Mouse (Mus musculus) kidney, adult 9 months (tissue): ENCODE measurements around the gene Gm6034.
"Not testable (repeated sequence)": the region's sequence is repeated elsewhere in the genome, so short reads cannot be mapped to it uniquely, and the experiment has no call there.

ENCODE experiments used
- DNase-seq: peaks from one replicate; pipeline ENCODE4 v3.0.0; 2022

Gm6034 gene

DNA sequence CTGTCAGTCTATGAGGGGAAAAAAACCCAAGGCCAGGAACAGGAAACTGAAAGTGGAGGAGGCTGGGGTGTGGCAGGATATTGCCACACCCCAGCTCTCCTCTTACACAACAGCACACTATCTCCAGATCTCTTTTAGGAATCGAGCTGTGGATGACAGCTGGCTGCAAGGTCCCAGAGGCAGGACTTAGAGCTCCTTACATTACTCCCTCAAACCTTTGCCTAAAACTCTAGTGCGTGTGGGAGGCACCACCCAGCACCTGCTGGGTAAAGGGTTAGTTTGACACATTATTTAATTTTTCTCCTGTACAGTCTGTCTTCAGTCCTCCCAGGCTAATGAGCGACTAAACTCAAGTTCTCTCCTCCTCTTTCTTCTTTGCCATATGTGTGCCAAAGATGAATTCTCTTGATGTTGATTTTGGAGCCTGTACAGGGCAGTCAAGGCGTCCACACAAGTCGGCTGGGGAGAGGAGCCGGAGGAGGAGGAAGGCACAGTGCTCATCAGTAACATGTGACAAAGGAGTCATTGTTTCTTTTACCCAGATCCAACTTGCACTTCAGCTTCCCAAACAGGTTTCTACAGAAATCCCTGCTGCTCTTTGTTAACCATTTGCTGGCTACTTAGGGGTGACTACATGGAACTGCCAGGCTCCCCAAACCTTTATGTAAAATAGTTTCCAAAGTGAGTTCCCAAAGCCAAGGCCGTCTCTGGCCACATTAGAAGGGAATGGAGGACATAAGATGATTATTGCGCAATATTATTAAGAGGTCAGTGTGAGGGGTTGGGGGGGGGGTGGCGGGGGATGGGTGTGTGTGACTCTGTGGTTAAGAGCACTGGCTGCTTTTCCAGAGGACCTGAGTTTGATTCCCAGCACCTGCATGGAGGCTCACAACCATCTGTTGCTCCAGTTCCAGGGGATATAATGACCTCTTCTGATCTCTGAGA is 18.8 kb upstream of the Gm6034 start:
- DNase-seq = no peak

DNA sequence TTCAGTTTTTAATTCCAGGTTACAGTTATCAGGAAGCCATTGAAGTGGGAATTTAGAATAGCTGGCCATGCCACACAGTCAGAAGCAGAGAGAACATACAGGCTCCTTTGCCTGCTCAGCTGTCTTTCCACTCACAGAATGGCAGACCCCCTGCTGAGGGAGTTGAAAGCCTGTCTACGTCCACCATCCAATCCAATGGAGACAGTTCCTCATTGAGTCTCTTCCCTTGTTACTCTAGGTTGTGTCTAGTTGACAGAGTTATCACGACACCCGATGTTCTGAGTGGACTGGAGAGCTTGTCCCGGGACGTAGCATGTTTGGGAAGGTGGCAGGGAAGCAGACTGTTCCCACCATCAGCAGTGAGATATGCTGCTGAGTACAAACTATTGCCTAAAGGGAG is 17.6 kb upstream of the Gm6034 start:
- no peak for DNase-seq

DNA sequence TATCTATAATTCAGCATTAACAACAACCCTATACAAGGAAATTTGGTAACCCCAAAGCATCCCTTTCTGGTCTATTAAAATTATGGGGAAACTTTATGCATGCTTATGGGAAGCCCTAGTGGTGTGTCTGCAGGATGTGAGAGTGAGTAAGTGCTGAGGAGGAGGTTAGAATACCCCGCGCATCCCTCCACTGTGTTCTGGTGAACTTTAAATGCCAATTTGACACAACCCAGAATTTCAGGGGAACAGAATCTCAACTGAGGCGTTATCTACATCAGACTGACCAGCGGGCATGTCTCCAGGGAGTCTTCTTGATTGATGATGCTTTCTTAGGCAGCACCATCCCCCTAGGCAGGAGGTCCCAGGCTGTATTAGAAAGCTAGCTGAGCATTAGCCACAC is 16.9 kb upstream of the Gm6034 start:
- no peak for DNase-seq

DNA sequence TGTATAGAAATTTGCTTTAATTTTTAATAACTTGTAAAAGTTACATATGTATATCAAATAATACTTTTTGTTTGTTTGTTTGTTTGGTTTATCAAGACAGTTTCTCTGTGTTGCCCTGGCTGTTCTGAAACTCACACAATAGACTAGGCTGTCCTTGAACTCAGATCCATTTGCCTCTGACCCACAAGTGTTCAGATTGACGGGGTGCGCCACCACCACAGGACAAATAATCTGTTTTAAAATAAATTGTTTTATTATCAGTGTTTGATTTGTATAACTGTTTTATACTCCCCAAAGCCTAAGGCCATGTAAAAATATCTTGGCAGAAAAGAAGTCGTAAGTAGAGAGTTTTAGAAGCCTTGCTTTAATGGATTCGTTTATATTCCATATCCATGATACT is 15.1 kb upstream of the Gm6034 start:
- DNase-seq = no peak

DNA sequence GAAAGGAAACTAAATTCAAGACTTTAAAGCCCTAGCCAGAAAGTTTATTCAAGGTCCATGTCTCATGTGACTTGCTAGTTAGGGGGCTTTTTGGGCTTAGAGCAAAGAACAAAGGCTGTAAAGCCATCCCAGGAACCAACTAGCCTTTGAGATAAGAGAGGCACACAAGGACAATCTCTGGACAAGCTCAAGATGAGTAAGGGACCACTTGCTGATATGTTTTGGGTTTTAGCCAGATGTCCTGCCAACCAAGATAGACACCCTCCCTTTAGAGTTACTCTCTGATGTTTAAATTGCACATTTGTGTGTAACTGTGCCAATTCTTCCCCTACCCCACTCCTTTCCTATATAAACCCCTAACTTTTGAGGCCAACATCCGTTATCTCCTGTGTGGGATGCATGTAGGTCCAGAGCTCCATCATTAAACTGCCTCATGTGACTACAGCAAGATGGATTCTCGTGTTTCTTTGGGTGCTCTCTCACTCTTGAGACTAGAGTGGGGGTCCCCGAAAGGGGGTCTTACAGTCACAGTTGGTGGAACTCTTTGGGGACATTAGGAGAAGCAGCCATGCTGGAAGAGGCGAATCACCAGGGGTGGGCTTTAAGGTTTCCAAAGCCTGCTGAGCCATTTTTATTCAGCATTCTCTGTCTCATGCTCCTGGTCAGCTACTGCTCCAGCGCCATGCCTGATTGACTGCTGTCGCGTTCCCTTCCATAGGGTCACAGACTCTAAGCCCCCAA is 13.7 kb upstream of the Gm6034 start:
- DNase-seq = no peak

DNA sequence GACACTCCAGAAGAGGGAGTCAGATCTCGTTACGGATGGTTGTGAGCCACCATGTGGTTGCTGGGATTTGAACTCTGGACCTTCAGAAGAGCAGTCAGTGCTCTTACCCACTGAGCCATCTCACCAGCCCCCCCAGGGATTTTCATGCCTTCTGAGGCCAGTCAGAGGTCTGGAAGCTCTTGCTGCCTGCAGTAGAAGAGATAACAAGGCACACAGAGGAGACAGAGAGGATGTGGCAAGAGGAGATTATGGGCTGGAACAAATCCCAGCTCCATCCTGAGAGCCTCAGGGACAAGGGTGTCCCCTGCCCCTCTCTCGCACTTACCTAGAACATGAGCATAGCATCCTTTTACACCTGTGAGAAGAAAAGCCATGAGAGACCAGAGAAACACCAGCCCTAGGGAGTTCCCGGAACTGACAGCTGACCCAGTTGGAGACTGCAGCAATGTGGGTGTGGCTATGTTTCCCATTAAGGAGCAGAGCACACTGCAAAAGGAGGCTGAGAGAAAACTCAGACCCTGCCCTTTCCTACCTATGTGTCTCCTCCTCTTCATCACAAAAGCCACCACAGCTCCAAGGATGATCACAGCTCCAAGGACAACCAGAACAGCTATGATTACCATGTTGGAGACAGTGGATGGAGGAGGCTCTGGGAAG is 12.6 kb upstream of the Gm6034 start:
- not testable (repeated sequence) for DNase-seq

DNA sequence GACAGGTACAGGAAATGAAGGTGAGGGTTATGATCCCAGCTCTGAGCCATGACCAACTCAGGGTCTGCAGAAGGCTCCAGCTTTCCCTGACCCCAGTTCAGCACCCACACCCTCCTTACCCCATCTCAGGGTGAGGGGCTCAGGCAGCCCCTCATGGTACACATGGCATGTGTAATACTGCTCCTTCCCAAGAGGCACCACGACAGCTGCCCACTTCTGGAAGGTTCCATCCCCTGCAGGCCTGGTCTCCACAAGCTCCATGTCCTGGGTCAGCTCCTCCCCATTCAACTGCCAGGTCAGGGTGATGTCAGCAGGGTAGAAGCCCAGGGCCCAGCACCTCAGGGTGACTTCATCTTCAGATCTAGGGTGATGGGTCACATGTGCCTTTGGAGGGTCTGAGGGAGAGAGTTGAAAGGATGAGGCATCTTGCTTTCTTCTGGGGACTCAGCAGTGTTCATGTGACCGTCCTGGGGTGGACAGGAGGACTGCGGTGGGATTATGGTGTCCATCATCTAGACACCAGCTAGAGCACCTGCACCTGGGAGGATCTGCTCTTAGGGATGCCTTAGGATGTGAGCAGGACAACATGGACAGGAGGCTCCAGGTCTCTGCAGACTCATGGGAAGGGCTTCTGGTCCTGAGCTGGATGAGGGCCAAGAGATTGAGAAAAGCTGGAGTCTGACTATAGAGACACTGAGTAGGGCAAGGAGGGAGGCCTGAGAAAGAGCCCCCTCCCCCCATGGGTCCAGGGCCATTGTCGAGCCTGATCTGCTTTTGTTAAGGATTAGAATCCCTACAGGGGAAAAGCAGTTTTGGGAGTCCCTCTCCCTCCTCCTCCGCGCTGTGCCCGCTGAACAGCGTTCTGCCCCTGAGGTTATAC is 11.8 kb upstream of the Gm6034 start:
- DNase-seq = not testable (repeated sequence)

DNA sequence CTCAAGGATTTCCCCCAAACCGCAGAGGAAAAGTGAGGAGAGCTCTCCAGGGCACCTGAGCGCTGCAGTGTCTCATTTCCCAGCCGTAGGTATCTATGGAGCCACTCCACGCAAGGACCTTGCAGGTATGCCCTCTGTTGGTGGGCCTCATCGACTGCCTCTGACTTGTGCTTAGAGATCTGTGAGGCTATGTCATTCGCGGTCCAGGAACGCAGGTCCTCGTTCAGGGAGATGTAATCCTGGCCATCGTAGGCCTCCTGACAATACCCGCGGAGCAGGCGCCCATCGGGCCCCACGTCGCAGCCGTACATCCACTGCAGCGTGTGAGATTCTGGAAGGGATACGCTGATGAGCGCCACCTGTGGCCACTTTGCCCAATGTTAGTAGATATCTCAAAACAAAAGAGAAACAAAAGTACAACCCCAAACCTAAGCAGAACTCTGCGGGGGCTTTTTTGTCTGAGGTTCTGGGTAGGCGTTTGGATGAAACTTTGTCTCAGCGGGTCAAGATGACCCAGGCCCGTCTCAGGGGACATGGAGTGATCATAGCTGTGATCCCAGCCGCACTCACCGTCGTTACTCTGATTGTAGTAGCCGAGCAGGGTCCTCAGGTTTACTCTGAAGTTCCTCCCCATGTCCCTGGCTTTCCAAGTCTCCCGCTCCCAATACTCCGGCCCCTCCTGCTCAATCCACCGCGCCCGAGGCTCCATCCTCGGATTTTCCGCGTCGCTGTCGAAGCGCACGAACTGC is 11.0 kb upstream of the Gm6034 start:
- DNase-seq = peak; percentile 79

DNA sequence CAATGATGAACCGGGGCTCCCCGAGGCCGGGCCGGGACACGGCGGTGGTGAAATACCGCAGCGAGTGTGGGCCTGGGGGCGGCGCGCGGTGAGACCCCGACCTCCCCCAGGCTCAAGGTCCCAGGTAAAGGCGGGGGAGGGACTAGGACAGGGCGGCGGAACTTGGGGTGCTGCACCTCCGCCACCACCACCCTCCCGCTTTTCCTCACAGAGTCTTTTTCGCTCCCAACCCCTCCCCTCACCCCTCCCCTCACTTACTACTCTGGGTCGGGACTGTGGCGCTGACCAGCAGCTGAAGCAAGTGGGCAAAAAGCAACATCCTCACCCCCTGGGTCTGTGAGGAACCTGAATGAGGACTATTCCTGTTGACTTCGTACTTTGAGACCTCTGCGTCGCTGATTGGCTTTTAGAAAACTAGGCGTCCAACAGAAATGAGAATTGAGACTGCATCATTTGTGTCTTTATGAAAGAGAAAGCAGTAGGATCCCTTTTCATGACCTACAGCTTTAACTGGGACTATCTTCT is 10.3 kb upstream of the Gm6034 start, which contains the start of gene H2-T23:
TSS of gene H2-T23 (minus strand) at position 505 of the 525 bp plus-strand sequence.
- peak; percentile 88 for DNase-seq

DNA sequence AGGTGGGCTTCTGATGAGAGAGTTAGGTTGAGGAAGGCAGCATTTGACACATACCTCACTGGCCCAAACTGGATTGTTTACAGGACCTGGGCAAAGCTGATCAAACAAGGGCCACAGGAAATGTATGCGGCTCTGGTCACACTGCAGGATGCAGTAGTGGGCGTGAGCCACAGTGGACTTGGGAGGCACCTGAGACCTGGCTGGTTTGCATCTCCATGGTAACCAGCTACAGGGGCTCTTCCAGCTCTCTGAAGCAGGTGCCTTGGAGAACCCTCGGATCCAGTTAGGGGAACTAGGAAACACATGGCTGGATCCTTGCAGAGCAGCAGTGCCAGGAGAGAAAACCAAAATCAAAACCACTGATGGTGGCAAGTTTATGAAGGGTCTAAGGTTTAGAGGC is 8.2 kb upstream of the Gm6034 start:
- not testable (repeated sequence) for DNase-seq

DNA sequence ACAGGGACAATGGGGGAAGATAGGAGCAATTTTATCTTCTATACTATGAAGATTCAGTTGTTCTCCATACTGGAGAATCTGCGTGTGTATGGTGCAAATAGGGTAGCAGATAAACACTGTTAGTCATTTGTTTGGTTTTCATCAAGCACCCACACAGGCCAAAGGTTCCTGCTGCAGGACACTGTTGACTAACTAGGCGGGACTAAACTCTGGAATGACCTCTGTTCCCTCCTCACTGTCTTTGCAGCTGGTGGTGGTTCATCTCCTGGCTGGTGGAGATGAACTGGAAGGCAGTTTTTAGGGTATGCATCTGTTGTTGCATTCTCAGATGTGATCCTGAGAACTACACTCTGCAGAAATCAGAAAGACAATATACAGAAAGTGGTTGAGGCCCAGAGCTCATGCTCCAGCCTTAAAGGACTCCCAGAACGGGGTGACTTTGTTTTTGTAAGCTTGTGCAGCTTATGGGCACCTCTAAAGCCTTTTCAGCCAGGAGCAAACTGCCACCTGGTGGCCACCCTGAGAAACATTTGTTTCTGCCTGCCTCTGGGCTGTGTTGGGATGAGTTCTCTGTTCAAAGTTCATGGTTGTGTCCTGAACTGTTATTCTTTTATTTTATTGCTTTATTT is 7.6 kb upstream of the Gm6034 start:
- DNase-seq = peak; percentile 89

DNA sequence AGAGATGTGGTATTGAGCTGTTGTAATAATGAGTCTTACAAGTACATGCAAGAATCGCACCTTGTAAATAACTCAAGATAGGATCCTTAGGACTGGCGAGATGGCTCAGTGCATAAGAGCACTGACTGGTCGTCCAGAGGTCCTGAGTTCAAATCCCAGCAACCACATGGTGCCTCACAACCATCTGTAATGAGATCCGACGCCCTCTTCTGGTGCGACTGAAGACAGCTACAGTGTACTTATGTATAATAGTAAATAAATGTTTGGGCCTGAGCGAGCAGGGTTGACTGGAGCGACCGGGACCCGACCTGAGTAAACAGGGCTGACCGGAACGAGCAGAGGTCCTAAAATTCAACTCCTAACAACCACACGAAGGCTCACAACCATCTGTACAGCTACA is 6.6 kb upstream of the Gm6034 start:
- not testable (repeated sequence) for DNase-seq

DNA sequence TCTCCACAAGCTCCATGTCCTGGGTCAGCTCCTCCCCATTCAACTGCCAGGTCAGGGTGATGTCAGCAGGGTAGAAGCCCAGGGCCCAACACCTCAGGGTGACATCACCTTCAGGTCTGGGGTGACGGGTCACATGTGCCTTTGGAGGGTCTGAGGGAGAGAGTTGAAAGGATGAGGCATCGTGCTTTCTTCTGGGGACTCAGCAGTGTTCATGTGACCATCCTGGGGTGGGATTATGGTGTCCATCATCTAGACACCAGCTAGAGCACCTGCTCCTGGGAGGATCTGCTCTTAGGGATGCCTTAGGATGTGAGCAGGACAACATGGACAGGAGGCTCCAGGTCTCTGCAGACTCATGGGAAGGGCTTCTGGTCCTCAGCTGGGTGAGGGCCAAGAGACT is 2.2 kb upstream of the Gm6034 start:
- DNase-seq = not testable (repeated sequence)

DNA sequence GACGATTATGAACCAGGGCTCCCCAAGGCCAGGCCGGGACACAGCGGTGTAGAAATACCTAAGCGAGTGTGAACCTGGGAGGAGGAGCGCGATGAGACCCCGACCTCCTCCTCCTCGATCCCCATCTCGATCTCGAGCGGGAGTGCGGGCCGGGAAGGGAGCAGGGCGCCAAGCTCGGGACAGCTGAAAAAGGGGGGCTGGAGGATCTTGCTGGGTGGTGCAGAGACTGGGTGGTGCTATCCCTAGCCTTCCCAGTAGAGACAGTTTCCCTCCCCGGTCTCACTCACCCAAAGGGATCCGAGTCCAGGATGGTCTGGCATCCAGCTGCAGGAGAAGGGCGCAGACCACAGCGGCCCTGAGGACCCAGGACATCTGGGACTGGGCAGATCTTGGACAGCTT is 706 bp upstream of the Gm6034 start:
- peak; percentile 31 for DNase-seq

DNA sequence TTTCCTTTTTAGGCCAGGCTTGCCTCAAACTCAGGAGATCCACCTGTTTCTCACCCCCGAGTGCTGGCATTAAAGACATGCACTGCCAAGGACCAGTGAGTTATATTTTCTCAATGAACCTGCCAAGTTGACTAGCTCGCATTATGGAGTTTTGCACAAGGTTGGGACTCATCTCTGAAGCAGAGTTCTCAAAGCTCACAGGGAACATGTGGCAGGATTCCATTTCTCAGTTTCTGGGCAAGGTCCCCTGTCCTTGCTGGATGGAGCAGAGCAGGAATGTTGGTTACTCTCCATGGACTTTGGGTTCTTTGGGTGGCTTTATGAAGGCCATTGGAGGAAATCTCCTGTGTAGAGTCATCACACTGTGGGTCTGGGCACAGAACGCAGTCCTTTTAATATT is 525 bp downstream of the Gm6034 start:
- peak; percentile 51 for DNase-seq

DNA sequence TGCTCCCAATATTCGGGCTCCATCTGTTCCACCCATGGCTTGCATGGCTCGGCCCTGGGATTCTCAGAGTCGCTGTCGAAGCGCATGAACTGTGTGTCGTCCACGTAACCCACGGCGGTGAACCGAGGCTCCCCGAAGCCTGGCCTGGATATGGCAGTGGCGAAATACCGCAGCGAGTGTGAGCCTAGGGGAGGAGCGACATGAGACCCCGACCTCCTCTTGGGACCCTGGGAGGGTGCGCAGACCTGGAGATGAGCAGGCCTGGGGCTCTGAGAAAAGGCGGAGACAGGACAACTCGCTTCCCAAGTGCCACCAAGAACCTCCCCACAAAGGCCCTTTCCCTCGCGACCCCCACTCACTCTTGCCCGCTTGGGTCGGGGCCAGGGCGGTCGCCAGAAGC is 15.2 kb downstream of the Gm6034 start:
- not testable (repeated sequence) for DNase-seq

DNA sequence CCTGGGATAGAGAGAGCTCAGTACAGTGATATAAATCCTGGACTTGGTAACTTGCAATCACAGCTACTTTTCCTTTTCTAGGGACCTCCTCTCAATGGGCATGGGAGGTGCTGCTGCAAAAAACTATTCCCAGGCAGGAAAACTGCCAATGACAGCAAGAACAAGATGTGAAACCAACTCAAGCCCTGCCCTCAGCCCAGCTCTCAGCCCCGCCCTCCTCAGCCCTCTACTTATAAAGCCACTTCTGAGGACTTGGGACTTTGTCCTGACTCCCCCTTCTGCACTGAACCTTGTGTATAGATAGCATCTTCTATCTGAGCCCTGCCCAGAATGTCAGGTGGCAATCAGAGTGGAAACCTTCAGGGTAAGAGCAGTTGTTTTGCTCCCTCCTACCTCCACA is 15.6 kb downstream of the Gm6034 start, which contains the start of gene Gm11127:
TSS of gene Gm11127 (minus strand) at position 10 of the 400 bp plus-strand sequence.
- peak; percentile 78 for DNase-seq

DNA sequence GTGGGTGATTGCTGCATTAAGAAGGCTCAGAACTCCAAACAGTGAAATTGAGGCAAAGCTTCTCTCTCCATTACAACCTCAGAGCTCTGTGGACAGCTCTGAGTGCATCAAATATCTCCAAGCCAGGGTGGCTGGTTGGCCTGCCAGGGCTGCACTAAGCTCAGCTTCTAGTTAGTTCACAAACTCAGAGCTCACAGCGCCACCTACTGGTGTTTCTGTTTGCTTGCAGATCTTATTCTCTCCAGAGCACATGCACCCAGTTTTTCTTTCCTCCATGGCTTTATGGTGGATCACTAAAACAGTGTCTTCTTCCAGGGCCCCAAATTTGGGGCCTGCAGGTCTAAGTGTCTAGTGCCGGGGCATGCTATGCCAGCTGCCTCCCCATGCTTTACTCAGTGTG is 18.1 kb downstream of the Gm6034 start:
- peak; percentile 92 for DNase-seq

DNA sequence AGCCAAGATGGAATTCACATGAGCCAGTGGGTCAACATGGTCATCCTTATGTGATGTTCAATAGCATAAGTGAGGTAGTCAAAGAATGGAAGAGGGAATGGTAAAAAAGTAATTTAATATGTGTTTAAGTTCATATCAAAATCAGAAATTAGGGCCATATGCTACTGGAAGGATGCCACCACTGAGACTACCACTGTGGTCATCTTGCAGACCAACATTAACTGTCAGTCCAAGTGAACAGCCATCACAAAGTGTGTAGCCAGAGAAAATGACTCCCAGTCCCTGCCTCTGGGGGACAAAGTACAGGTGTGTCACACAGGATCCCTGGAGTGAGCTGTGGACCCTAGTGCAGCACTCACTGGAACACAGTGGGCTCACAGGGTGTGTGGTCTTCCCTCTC is 39.1 kb downstream of the Gm6034 start:
- DNase-seq = not testable (repeated sequence)

DNA sequence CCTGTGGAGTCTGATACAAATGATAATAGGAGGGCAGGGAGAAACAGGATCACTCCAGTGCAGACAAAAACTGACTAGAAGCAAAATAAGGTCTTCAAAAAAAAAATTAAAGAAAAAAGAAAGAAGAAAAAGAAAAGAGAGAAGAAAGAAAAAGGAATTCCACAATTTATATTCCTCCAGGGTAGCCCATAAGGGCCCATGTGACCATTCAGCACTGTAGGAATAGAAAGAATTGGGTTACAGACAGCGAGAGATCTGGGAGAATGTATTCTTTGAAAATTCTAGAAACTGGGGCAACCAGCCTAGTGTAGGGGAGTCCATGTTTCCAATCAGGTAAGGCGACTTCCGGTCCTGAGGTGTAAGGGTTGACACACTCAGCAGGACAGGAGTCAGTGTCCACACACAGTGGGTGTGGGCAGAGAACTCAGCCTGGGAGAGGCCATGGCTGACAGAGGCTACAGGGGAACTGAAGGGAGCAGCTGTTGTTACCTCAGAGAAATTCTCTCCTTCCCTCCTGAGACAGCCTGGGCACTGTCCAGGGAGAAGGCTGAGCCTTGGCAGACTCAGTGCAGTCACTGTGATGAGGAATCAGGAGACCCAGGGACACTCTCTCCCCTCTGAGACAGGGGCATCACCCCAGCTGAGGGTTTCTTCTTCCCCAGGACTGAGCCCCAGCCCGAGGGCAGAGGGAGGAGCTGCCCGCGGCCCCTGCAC is 39.9 kb downstream of the Gm6034 start:
- DNase-seq = not testable (repeated sequence)
